In genomic region chr10:109903241-109903640, GRCm38 (mm10) we compare ENCODE assay signal across 19 mouse cellular contexts.
DNase-seq lines count a peak whose midpoint lies in the region; ATAC-seq and TF ChIP-seq lines count a peak whose summit lies in the region.
"Had no signal": no experiment of that assay in that cellular context is flagged by ENCODE, and none has a peak within 500 bp of the region (broad histone marks: within the 10 kb centered on the region; RNA-seq: fewer than 3 reads in every experiment).

No protein-coding gene starts in this region.

- TF ChIP-seq CTCF in C2C12 (IDR thresholded peaks at IDR 0.05; ENCODE audit: control insufficient read depth, insufficient read depth, insufficient read length), result no peak
- TF ChIP-seq CTCF in embryonic fibroblast, embryonic 13.5 days (IDR thresholded peaks at IDR 0.05; ENCODE audit: borderline replicate concordance, insufficient read depth, low read length), result no peak

- DNase-seq in adrenal gland, postnatal 10 days, result peak; percentile 13
- DNase-seq in adrenal gland, postnatal 4 days (ENCODE audit: low spot score in 2 of 2), result no peak
- no peak for DNase-seq in kidney, postnatal 25 days
- DNase-seq in forebrain, embryonic 10.5 days (ENCODE audit: extremely low spot score, low spot score), result no peak
- no peak for DNase-seq in yolk sac, embryonic 10.5 days (ENCODE audit: low spot score)
- DNase-seq: adrenal gland, adult 8-10 months; cerebellum, adult 18-20 months; forebrain, postnatal 0 days; kidney, postnatal 14 days; lung, postnatal 14 days; midbrain, embryonic 14.5 days had no signal

- WGBS in kidney, embryonic 15.5 days, result 71% methylated on average over 4 of the region's 4 CpGs
- WGBS in forebrain, embryonic 10.5 days, result 91% methylated on average over 4 of the region's 4 CpGs

- H3K79me3 ChIP-seq in C2C12 (ENCODE audit: low read depth), result peaks cover 33% of the 10 kb centered on the region

- peak overlapping the region; percentile 62 for H3ac ChIP-seq in C2C12 (ENCODE audit: control insufficient read depth, insufficient read length, low read depth)

- peaks cover 11% of the 10 kb centered on the region; the same call in 1 of the 2 replicates for H3K4me1 ChIP-seq in kidney, embryonic 15.5 days
- peaks cover 8% of the 10 kb centered on the region; the same call in 1 of the 2 replicates for H3K4me1 ChIP-seq in embryonic fibroblast, embryonic 13.5 days (ENCODE audit: control insufficient read depth, insufficient read depth, low read length)
- no peaks in the 10 kb centered on the region for H3K4me1 ChIP-seq in forebrain, embryonic 10.5 days
- H3K4me1 ChIP-seq: heart, embryonic 13.5 days; hindbrain, embryonic 15.5 days; intestine, embryonic 15.5 days had no signal

- TF ChIP-seq POLR2A in embryonic fibroblast, embryonic 13.5 days (IDR thresholded peaks at IDR 0.05; ENCODE audit: low read depth, low read length), result no peak

- peak overlapping the region; percentile 37 for H3K4me2 ChIP-seq in kidney, embryonic 15.5 days
- H3K4me2 ChIP-seq: hindbrain, embryonic 15.5 days; neural tube, embryonic 15.5 days had no signal

- no peak overlapping the region for H3K9ac ChIP-seq in kidney, embryonic 15.5 days
- H3K9ac ChIP-seq: forebrain, postnatal 0 days; heart, embryonic 13.5 days; hindbrain, embryonic 15.5 days; intestine, embryonic 15.5 days; neural tube, embryonic 15.5 days had no signal

- no peaks in the 10 kb centered on the region for H3K27me3 ChIP-seq in kidney, embryonic 15.5 days
- no peaks in the 10 kb centered on the region for H3K27me3 ChIP-seq in C2C12 (ENCODE audit: control insufficient read depth, insufficient read depth, insufficient read length)
- H3K27me3 ChIP-seq in forebrain, embryonic 10.5 days (ENCODE audit: poor library complexity, severe bottlenecking), result no peaks in the 10 kb centered on the region
- H3K27me3 ChIP-seq: CH12.LX; heart, embryonic 13.5 days; hindbrain, embryonic 15.5 days; intestine, embryonic 15.5 days; neural tube, embryonic 15.5 days had no signal

- no peak overlapping the region for H3K4me3 ChIP-seq in kidney, embryonic 15.5 days (replicated peaks)
- H3K4me3 ChIP-seq in C2C12 (ENCODE audit: insufficient read depth, poor library complexity, severe bottlenecking), result peak overlapping the region; percentile 37
- peak overlapping the region; percentile 24 for H3K4me3 ChIP-seq in embryonic fibroblast, embryonic 13.5 days (ENCODE audit: insufficient read depth, low read length)
- H3K4me3 ChIP-seq in forebrain, embryonic 10.5 days, result no peak overlapping the region
- H3K4me3 ChIP-seq: heart, embryonic 13.5 days; hindbrain, embryonic 15.5 days; intestine, embryonic 15.5 days; neural tube, embryonic 15.5 days had no signal

- H3K36me3 ChIP-seq in kidney, embryonic 15.5 days, result no peaks in the 10 kb centered on the region
- H3K36me3 ChIP-seq in C2C12 (ENCODE audit: control insufficient read depth, insufficient read depth), result no peaks in the 10 kb centered on the region
- no peaks in the 10 kb centered on the region for H3K36me3 ChIP-seq in forebrain, embryonic 10.5 days (replicated peaks)
- H3K36me3 ChIP-seq: heart, embryonic 13.5 days; hindbrain, embryonic 15.5 days; intestine, embryonic 15.5 days; neural tube, embryonic 15.5 days had no signal

- H3K9me3 ChIP-seq in kidney, embryonic 15.5 days (replicated peaks), result no peaks in the 10 kb centered on the region
- H3K9me3 ChIP-seq in forebrain, embryonic 10.5 days, result no peaks in the 10 kb centered on the region
- H3K9me3 ChIP-seq: heart, embryonic 13.5 days; hindbrain, embryonic 15.5 days; intestine, embryonic 15.5 days; neural tube, embryonic 15.5 days had no signal

- ATAC-seq in kidney, embryonic 15.5 days (replicated peaks; ENCODE audit: low FRiP score), result no peak
- ATAC-seq: forebrain, postnatal 0 days; intestine, embryonic 15.5 days had no signal

- H3K79me2 ChIP-seq in C2C12 (ENCODE audit: control insufficient read depth, insufficient read depth), result peaks cover 52% of the 10 kb centered on the region

- peak overlapping the region; percentile 52; the same call in 1 of the 2 replicates for H3K27ac ChIP-seq in kidney, embryonic 15.5 days
- H3K27ac ChIP-seq in embryonic fibroblast, embryonic 13.5 days (ENCODE audit: insufficient read depth, low read length), result peak overlapping the region; percentile 85
- H3K27ac ChIP-seq in forebrain, embryonic 10.5 days, result no peak overlapping the region
- H3K27ac ChIP-seq: heart, embryonic 13.5 days; hindbrain, embryonic 15.5 days; intestine, embryonic 15.5 days; neural tube, embryonic 15.5 days had no signal

TF ChIP-seq in C2C12, 6 proteins besides CTCF, POLR2A, EP300 and RAD21:
- TF ChIP-seq MYOG (IDR thresholded peaks at IDR 0.05; ENCODE audit: control insufficient read depth, extremely low read depth, insufficient read length), result no peak
- no peak for TF ChIP-seq CEBPB (IDR thresholded peaks at IDR 0.05; ENCODE audit: low read depth)
- no peak for TF ChIP-seq MYOD1 (IDR thresholded peaks at IDR 0.05; ENCODE audit: control insufficient read depth, insufficient read length, low read depth)
- peak; percentile 49 for TF ChIP-seq MAX (IDR thresholded peaks at IDR 0.05)
- no peak for TF ChIP-seq USF1 (IDR thresholded peaks at IDR 0.05; ENCODE audit: low read depth)

Comparison
In these comparisons a context has a peak if more than half of its experiments do, and no peak if none do; other contexts are left out.
1. H3K4me3 ChIP-seq: peak in C2C12 (single experiment) and embryonic fibroblast, embryonic 13.5 days (single experiment); none in kidney, embryonic 15.5 days (single experiment) and forebrain, embryonic 10.5 days (single experiment).